Mouse (Mus musculus) C2C12 (cell line): Measurements from ENCODE around the gene Cog8. TPM values are rescaled to one million over a fixed set of nuclear protein-coding genes. Genes with fewer than 3 reads are reported as not detected.

ENCODE experiments used
- microRNA-seq: library from miRNA; unstranded; fragments of <30 nt; microRNA quantifications from one replicate; pipeline ENCODE4, GENCODE M21; 2019; ENCODE audit warnings: borderline microRNAs expressed
- polyA plus RNA-seq: library from polyadenylated mRNA; unstranded; fragments of >200 nt; fragmentation: generic; extraction: Trizol; gene quantifications from one replicate; pipeline ENCODE4 v1.2.1, GENCODE M21; 2012; ENCODE audit warnings: missing spikeins

Cog8 gene
- polyA plus RNA-seq, 1 experiment: 20.1 TPM

Small RNA genes within 50 kb of the gene (microRNA-seq; reads per million reads assigned to microRNA genes)
- 1.8 reads per million, percentile 38 among the genes with 10 or more reads in this experiment for gene Mir7075

Other genes with a start within 250 kb of the Cog8 start
- gene Has3, start 186.4 kb downstream of the Cog8 start, polyA plus RNA-seq: 0.16 TPM
- 67.3 TPM for gene Utp4, start 163.1 kb downstream of the Cog8 start, polyA plus RNA-seq
- gene Sntb2, start 120.9 kb downstream of the Cog8 start, polyA plus RNA-seq: 8.6 TPM
- gene Vps4a, start 25.5 kb downstream of the Cog8 start, polyA plus RNA-seq: 33.7 TPM
- 27.2 TPM for gene Pdf, start 8.1 kb downstream of the Cog8 start, polyA plus RNA-seq
- gene Nip7, start 188 bp upstream of the Cog8 start, polyA plus RNA-seq: 119 TPM
- gene Tmed6, start 9.0 kb upstream of the Cog8 start, polyA plus RNA-seq: not detected
- 15.8 TPM for gene Terf2, start 39.9 kb upstream of the Cog8 start, polyA plus RNA-seq
- 68.5 TPM for gene Cyb5b, start 94.0 kb upstream of the Cog8 start, polyA plus RNA-seq
- gene Nfat5, start 236.8 kb upstream of the Cog8 start, polyA plus RNA-seq: 13.6 TPM